Mouse (Mus musculus): ENCODE measurements at regions not wholly inside any gene's neighbourhood (a gene's known extent, or its start where the extent isn't known, plus 50 kb on each side); places are given as distances from the start of the nearest gene placed in this dataset.

- TF ChIP-seq CTCF (IDR thresholded peaks at IDR 0.05; ENCODE audit: borderline replicate concordance, extremely low read depth, insufficient read depth, insufficient read length) (no peak), POLR2A (IDR thresholded peaks at IDR 0.05; ENCODE audit: borderline replicate concordance, extremely low read depth, insufficient read depth, insufficient read length, poor library complexity, severe bottlenecking) (no peak)
Measured at GRCm38 (mm10) chr13:19882889-19883288, 58.8 kb upstream of the Gpr141 start.

Data from brain, embryonic 14.5 days (tissue).